Mouse (Mus musculus): ENCODE data around the gene Gm10392. TPM values are rescaled to one million over a fixed set of nuclear protein-coding genes. Genes with fewer than 3 reads are reported as not detected.

Gene Gm10392
- polyA plus RNA-seq, 1 experiment: 0.87 TPM

DNA sequence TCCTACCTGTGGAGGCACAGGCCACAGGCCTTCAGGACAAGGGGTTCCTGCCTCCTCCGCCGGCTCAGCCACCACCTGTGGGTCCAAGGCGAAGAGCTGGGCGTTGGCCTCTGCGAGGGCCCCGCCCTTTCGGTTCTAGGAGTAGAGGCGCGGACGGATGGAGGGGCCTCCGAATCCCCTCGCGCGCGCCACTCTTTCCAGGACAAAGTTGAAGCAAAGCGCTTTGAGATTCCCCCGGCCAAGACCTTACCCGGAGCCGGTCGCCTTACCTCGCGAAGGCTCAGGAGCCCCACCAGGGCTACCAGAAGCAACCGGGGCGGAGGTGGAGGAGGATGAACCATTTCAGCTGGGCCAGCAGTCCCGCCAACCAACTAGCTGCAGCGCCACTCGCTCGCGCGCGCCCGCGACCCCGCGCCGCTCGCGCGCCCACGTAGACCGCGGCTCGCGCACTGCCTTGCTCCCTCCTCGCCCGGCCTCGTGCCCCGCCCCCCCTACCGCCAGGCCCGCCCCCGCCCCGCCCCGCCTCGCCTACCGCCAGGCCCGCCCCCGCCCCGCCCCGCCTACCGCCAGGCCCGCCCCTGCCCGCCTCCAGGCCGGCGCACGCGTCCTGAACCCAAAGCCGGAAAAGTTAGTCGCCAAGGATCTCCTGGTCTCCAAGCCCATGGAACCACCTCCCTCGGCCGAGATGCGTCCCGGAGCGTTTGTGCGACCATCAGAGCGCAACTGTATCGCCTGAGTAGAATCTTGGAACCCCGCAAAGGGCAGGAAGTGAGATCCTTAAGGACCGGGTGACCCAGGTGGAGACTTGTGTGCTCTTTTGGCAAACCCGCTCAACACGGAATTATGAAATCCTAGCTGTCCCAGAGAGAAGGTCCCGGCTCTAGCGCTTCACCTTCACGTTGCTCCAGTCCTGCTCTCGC, 5.8 kb downstream of the Gm10392 start:
- Histone ChIP-seq H3K4me3 (replicated peaks; ENCODE audit: control insufficient read depth, low read depth, low read length) (peak overlapping the region; percentile 83), H3K4me1 (ENCODE audit: control insufficient read depth, insufficient read depth, low read length) (peaks cover 6% of the 10 kb centered on the region), H3K27ac (ENCODE audit: control insufficient read depth, insufficient read depth, low read depth, low read length, poor library complexity) (peak overlapping the region; percentile 73)
- under 1% methylated on average over 75 of the region's 84 CpGs for WGBS
- no peak for TF ChIP-seq CTCF (IDR thresholded peaks at IDR 0.05; ENCODE audit: control insufficient read depth, insufficient read depth, low read length)
- TF ChIP-seq POLR2A (IDR thresholded peaks at IDR 0.05; ENCODE audit: borderline replicate concordance, control insufficient read depth, low read depth, low read length): peak; percentile 58; the same call in 1 of the 2 replicates

DNA sequence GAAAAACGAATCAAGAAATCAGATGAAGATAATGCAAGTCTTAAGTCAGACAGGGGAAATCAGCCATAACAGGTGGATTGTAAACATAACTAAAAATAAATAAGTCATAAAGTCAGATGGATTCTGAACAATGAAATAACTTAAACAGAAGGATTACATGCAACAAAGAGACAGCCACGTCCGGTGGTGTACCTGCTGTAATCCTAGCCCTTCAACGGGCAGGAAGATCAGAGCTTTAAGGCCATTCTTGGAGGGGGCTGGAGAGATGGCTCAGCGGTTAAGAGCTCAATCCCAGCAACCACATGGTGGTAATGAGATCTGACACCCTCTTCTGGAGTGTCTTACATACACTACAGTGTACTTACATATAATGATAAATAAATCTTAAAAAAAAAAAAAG, 7.7 kb downstream of the Gm10392 start:
- H3K4me3 ChIP-seq (replicated peaks; ENCODE audit: control insufficient read depth, low read depth, low read length): no peak overlapping the region
- 71% methylated on average over 5 of the region's 5 CpGs for WGBS
- no peak overlapping the region for H3K27ac ChIP-seq (ENCODE audit: control insufficient read depth, insufficient read depth, low read depth, low read length, poor library complexity)
- peaks cover 4% of the 10 kb centered on the region; the same call in 1 of the 2 replicates for H3K4me1 ChIP-seq (ENCODE audit: control insufficient read depth, insufficient read depth, low read length)
- TF ChIP-seq CTCF (IDR thresholded peaks at IDR 0.05; ENCODE audit: control insufficient read depth, insufficient read depth, low read length): no peak
- no peak for TF ChIP-seq POLR2A (IDR thresholded peaks at IDR 0.05; ENCODE audit: borderline replicate concordance, control insufficient read depth, low read depth, low read length)

GRCm38 (mm10) chr11:77508068-77509021, 10.7 kb downstream of the Gm10392 start:
- Histone ChIP-seq H3K4me3 (replicated peaks; ENCODE audit: control insufficient read depth, low read depth, low read length) (peak overlapping the region; percentile 24), H3K4me1 (ENCODE audit: control insufficient read depth, insufficient read depth, low read length) (peaks cover 1% of the 10 kb centered on the region; the same call in 1 of the 2 replicates), H3K27ac (ENCODE audit: control insufficient read depth, insufficient read depth, low read depth, low read length, poor library complexity) (no peak overlapping the region; the same call in 1 of the 2 replicates)
- TF ChIP-seq POLR2A (IDR thresholded peaks at IDR 0.05; ENCODE audit: borderline replicate concordance, control insufficient read depth, low read depth, low read length): no peak
- TF ChIP-seq CTCF (IDR thresholded peaks at IDR 0.05; ENCODE audit: control insufficient read depth, insufficient read depth, low read length): peak; percentile 74
- 27% methylated on average over 49 of the region's 49 CpGs for WGBS

DNA sequence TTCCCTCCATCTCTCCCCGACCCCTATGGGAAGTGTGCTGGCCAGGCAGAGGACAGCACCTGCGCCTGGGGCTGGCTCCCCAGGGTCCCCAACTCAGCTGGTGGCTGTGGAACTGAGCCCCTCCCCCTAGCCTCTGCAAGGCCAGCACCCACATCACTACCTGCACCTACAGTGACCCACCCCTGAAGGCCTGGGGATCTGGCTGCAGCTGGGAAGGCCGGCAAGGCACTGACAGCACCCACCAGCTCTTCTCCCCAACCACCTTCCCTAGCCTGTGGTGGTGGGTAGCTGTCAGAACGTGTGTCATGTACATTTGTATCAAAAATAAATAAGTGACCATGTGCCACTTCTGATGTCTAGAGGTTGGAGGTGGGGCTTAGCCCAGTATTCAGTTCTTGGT, 11.6 kb downstream of the Gm10392 start:
- no peak for TF ChIP-seq POLR2A (IDR thresholded peaks at IDR 0.05; ENCODE audit: borderline replicate concordance, control insufficient read depth, low read depth, low read length)
- TF ChIP-seq CTCF (IDR thresholded peaks at IDR 0.05; ENCODE audit: control insufficient read depth, insufficient read depth, low read length): no peak
- 64% methylated on average over 4 of the region's 4 CpGs for WGBS
- peaks cover 1% of the 10 kb centered on the region; the same call in 1 of the 2 replicates for H3K4me1 ChIP-seq (ENCODE audit: control insufficient read depth, insufficient read depth, low read length)
- H3K27ac ChIP-seq (ENCODE audit: control insufficient read depth, insufficient read depth, low read depth, low read length, poor library complexity): no peak overlapping the region
- H3K4me3 ChIP-seq (replicated peaks; ENCODE audit: control insufficient read depth, low read depth, low read length): no peak overlapping the region

GRCm38 (mm10) chr11:77506941-77507340, 12.1 kb downstream of the Gm10392 start:
- H3K4me1 ChIP-seq (ENCODE audit: control insufficient read depth, insufficient read depth, low read length): no peaks in the 10 kb centered on the region
- 81% methylated on average over 6 of the region's 6 CpGs for WGBS
- TF ChIP-seq POLR2A (IDR thresholded peaks at IDR 0.05; ENCODE audit: borderline replicate concordance, control insufficient read depth, low read depth, low read length) (no peak), CTCF (IDR thresholded peaks at IDR 0.05; ENCODE audit: control insufficient read depth, insufficient read depth, low read length) (no peak)
- no peak overlapping the region for H3K27ac ChIP-seq (ENCODE audit: control insufficient read depth, insufficient read depth, low read depth, low read length, poor library complexity)
- H3K4me3 ChIP-seq (replicated peaks; ENCODE audit: control insufficient read depth, low read depth, low read length): no peak overlapping the region

GRCm38 (mm10) chr11:77506273-77506672, 12.7 kb downstream of the Gm10392 start:
- Histone ChIP-seq H3K4me3 (replicated peaks; ENCODE audit: control insufficient read depth, low read depth, low read length) (no peak overlapping the region), H3K27ac (ENCODE audit: control insufficient read depth, insufficient read depth, low read depth, low read length, poor library complexity) (no peak overlapping the region), H3K4me1 (ENCODE audit: control insufficient read depth, insufficient read depth, low read length) (no peaks in the 10 kb centered on the region)
- WGBS: 93% methylated on average over 14 of the region's 14 CpGs
- TF ChIP-seq CTCF (IDR thresholded peaks at IDR 0.05; ENCODE audit: control insufficient read depth, insufficient read depth, low read length) (no peak), POLR2A (IDR thresholded peaks at IDR 0.05; ENCODE audit: borderline replicate concordance, control insufficient read depth, low read depth, low read length) (no peak)

DNA sequence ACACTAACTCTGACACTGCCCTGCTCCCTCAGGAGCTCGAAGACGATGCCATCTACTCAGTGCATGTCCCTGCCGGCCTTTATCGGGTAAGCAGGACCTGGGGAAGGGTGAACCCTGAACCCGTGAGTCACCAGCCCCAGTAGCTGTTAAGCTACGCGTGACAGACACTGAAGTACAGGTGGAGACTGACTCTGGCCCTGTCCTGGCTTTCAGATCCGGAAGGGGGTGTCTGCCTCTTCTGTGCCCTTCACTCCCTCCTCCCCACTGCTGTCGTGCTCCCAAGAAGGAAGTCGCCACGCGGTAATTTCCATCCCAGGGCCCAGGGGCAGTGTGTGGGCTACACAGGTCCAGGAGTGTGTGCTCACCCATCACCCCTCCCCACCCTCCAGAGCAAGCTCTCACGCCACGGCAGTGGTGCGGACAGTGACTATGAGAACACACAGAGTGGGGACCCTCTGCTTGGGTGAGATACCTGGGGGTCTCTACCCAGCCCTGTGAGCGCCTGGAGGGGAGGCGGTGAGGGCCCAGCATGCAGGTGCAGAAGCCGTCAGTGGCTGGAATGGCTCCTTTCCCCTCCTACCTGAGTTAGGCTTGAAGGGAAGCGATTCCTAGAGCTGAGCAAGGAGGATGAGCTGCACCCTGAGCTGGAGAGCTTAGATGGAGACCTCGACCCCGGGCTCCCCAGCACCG, 13.6 kb downstream of the Gm10392 start:
- Histone ChIP-seq H3K4me1 (ENCODE audit: control insufficient read depth, insufficient read depth, low read length) (no peaks in the 10 kb centered on the region), H3K27ac (ENCODE audit: control insufficient read depth, insufficient read depth, low read depth, low read length, poor library complexity) (no peak overlapping the region), H3K4me3 (replicated peaks; ENCODE audit: control insufficient read depth, low read depth, low read length) (no peak overlapping the region)
- 88% methylated on average over 22 of the region's 22 CpGs for WGBS
- TF ChIP-seq POLR2A (IDR thresholded peaks at IDR 0.05; ENCODE audit: borderline replicate concordance, control insufficient read depth, low read depth, low read length): no peak
- no peak for TF ChIP-seq CTCF (IDR thresholded peaks at IDR 0.05; ENCODE audit: control insufficient read depth, insufficient read depth, low read length)

Measured in bone marrow, adult 2 months (tissue).